Mouse (Mus musculus): ENCODE data around the gene Oas1f.
"Not testable (repeated sequence)": the region's sequence is repeated elsewhere in the genome, so short reads cannot be mapped to it uniquely, and the experiment has no call there.

Gene Oas1f

GRCm38 (mm10) chr5:120870782-120871181, 23.6 kb downstream of the Oas1f start:
- no peak for DNase-seq (ENCODE audit: extremely low read depth, low read depth, low spot score)

GRCm38 (mm10) chr5:120871469-120871868, 24.3 kb downstream of the Oas1f start:
- no peak for DNase-seq (ENCODE audit: extremely low read depth, low read depth, low spot score)

- DNase-seq (ENCODE audit: extremely low read depth, low read depth, low spot score), result not testable (repeated sequence)
Measured at GRCm38 (mm10) chr5:120876839-120877238, 29.7 kb downstream of the Oas1f start.

- not testable (repeated sequence) for DNase-seq (ENCODE audit: extremely low read depth, low read depth, low spot score)
Measured at GRCm38 (mm10) chr5:120877407-120877806, 30.2 kb downstream of the Oas1f start.

GRCm38 (mm10) chr5:120878803-120879202, 31.6 kb downstream of the Oas1f start:
- not testable (repeated sequence) for DNase-seq (ENCODE audit: extremely low read depth, low read depth, low spot score)

- not testable (repeated sequence) for DNase-seq (ENCODE audit: extremely low read depth, low read depth, low spot score)
Measured at GRCm38 (mm10) chr5:120881681-120882080, 34.5 kb downstream of the Oas1f start.

- DNase-seq (ENCODE audit: extremely low read depth, low read depth, low spot score), result not testable (repeated sequence)
Measured at GRCm38 (mm10) chr5:120887413-120887812, 40.2 kb downstream of the Oas1f start, which contains the start of gene Oas1g. Gene Oas1g, minus strand, starts transcription at chr5:120887613.

- no peak for DNase-seq (ENCODE audit: extremely low read depth, low read depth, low spot score)
Measured at GRCm38 (mm10) chr5:120887831-120888230, 40.7 kb downstream of the Oas1f start.

- DNase-seq (ENCODE audit: extremely low read depth, low read depth, low spot score), result not testable (repeated sequence)
Measured at GRCm38 (mm10) chr5:120888294-120888815, 41.2 kb downstream of the Oas1f start.

GRCm38 (mm10) chr5:120890026-120890425, 42.9 kb downstream of the Oas1f start:
- DNase-seq (ENCODE audit: extremely low read depth, low read depth, low spot score), result no peak

GRCm38 (mm10) chr5:120890991-120891390, 43.8 kb downstream of the Oas1f start:
- no peak for DNase-seq (ENCODE audit: extremely low read depth, low read depth, low spot score)

GRCm38 (mm10) chr5:120891566-120892242, 44.5 kb downstream of the Oas1f start:
- DNase-seq (ENCODE audit: extremely low read depth, low read depth, low spot score), result not testable (repeated sequence)

- DNase-seq (ENCODE audit: extremely low read depth, low read depth, low spot score), result no peak
Measured at GRCm38 (mm10) chr5:120892243-120892660, 45.1 kb downstream of the Oas1f start.

GRCm38 (mm10) chr5:120893866-120894265, 46.7 kb downstream of the Oas1f start:
- not testable (repeated sequence) for DNase-seq (ENCODE audit: extremely low read depth, low read depth, low spot score)

- not testable (repeated sequence) for DNase-seq (ENCODE audit: extremely low read depth, low read depth, low spot score)
Measured at GRCm38 (mm10) chr5:120894692-120895091, 47.5 kb downstream of the Oas1f start.

GRCm38 (mm10) chr5:120895231-120895900, 48.2 kb downstream of the Oas1f start:
- DNase-seq (ENCODE audit: extremely low read depth, low read depth, low spot score), result no peak

GRCm38 (mm10) chr5:120898307-120898706, 51.1 kb downstream of the Oas1f start:
- DNase-seq (ENCODE audit: extremely low read depth, low read depth, low spot score), result no peak

- DNase-seq (ENCODE audit: extremely low read depth, low read depth, low spot score), result no peak
Measured at GRCm38 (mm10) chr5:120898726-120899125, 51.6 kb downstream of the Oas1f start.

- DNase-seq (ENCODE audit: extremely low read depth, low read depth, low spot score), result no peak
Measured at GRCm38 (mm10) chr5:120900666-120901065, 53.5 kb downstream of the Oas1f start.

- DNase-seq (ENCODE audit: extremely low read depth, low read depth, low spot score), result no peak
Measured at GRCm38 (mm10) chr5:120902056-120902455, 54.9 kb downstream of the Oas1f start.

GRCm38 (mm10) chr5:120906791-120907733, 59.9 kb downstream of the Oas1f start, which contains the start of gene Oas1a:
Gene Oas1a, minus strand, starts transcription at chr5:120907521.
- DNase-seq (ENCODE audit: extremely low read depth, low read depth, low spot score), result not testable (repeated sequence)
